Mouse (Mus musculus): ENCODE results near the gene Hsd3b7. TPM values are rescaled to one million over a fixed set of nuclear protein-coding genes. Genes with fewer than 3 reads are reported as not detected.

Hsd3b7 gene
- polyA plus RNA-seq, 1 experiment = 22.7 TPM

DNA sequence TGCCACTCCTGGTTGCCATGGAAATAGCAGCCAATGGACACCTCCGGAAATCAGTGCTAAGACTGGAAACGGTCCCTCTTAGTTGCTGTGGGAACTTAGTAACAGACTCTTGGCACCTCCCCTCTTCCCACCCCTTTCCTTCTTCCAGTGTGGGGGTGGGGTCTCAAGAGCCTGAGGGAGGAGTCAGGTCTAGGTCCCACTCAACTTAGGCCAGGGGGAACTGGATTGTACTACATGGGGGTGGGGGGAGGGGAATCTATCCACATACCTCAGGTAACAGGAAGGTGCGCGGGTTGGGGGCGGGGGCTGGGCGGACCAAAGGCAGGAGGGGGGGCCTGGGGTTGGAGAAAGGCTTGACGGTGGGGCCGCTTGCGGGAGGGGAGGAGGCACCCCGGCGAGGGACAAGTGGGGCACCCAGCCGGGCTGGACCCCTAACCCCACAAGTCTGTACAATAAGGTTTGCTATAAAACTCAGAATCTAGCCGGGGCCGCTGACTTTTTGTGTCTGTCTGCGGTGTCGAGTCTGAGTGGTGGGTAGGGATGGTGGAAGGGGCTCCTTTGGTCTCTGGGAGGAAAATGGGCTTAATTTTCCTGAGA, 31.3 kb upstream of the Hsd3b7 start:
- no peak for TF ChIP-seq CTCF (IDR thresholded peaks at IDR 0.05; ENCODE audit: extremely low read depth, insufficient read depth, insufficient read length, insufficient replicate concordance)
- TF ChIP-seq POLR2A (IDR thresholded peaks at IDR 0.05; ENCODE audit: low read depth, low read length) = no peak
- WGBS = 1% methylated on average over 16 of the region's 16 CpGs
- DNase-seq (ENCODE audit: low read depth in 1 of 2, low spot score in 2 of 2) = peak; percentile 39 to 56
- H3K27me3 ChIP-seq (ENCODE audit: control insufficient read depth, insufficient read depth, low read length) = no peaks in the 10 kb centered on the region
- H3K4me3 ChIP-seq (ENCODE audit: extremely low read depth, insufficient read depth, insufficient read length) = peak overlapping the region; percentile 95
- peak overlapping the region; percentile 93 for H3K27ac ChIP-seq (ENCODE audit: insufficient read depth, low read length)
- peaks cover 4% of the 10 kb centered on the region; the same call in 1 of the 2 replicates for H3K4me1 ChIP-seq (ENCODE audit: control insufficient read depth, insufficient read depth, insufficient read length)
- H3K36me3 ChIP-seq (ENCODE audit: control insufficient read depth, insufficient read depth, low read length) = no peaks in the 10 kb centered on the region

GRCm38 (mm10) chr7:127769651-127770038, 30.8 kb upstream of the Hsd3b7 start, which contains the start of gene Orai3:
Gene Orai3 (plus strand): TSS chr7:127769815.
- Histone ChIP-seq H3K27me3 (ENCODE audit: control insufficient read depth, insufficient read depth, low read length) (no peaks in the 10 kb centered on the region), H3K4me3 (ENCODE audit: extremely low read depth, insufficient read depth, insufficient read length) (peak within 1 kb of the TSS; percentile 95), H3K4me1 (ENCODE audit: control insufficient read depth, insufficient read depth, insufficient read length) (peaks cover 3% of the 10 kb centered on the region; the same call in 1 of the 2 replicates), H3K27ac (ENCODE audit: insufficient read depth, low read length) (peak within 1 kb of the TSS; percentile 93), H3K36me3 (ENCODE audit: control insufficient read depth, insufficient read depth, low read length) (no peaks in the 10 kb centered on the region)
- peak; percentile 56 to 87 for DNase-seq (ENCODE audit: low read depth in 1 of 2, low spot score in 2 of 2)
- peak; percentile 95 for TF ChIP-seq POLR2A (IDR thresholded peaks at IDR 0.05; ENCODE audit: low read depth, low read length)
- no peak for TF ChIP-seq CTCF (IDR thresholded peaks at IDR 0.05; ENCODE audit: extremely low read depth, insufficient read depth, insufficient read length, insufficient replicate concordance)
- under 1% methylated on average over 24 of the region's 24 CpGs for WGBS

- Histone ChIP-seq H3K36me3 (ENCODE audit: control insufficient read depth, insufficient read depth, low read length) (no peaks in the 10 kb centered on the region), H3K27ac (ENCODE audit: insufficient read depth, low read length) (peak overlapping the region; percentile 93), H3K4me3 (ENCODE audit: extremely low read depth, insufficient read depth, insufficient read length) (peak overlapping the region; percentile 95), H3K27me3 (ENCODE audit: control insufficient read depth, insufficient read depth, low read length) (no peaks in the 10 kb centered on the region), H3K4me1 (ENCODE audit: control insufficient read depth, insufficient read depth, insufficient read length) (peaks cover 3% of the 10 kb centered on the region; the same call in 1 of the 2 replicates)
- WGBS = 3% methylated on average over 27 of the region's 27 CpGs
- DNase-seq (ENCODE audit: low read depth in 1 of 2, low spot score in 2 of 2) = no peak
- no peak for TF ChIP-seq CTCF (IDR thresholded peaks at IDR 0.05; ENCODE audit: extremely low read depth, insufficient read depth, insufficient read length, insufficient replicate concordance)
- TF ChIP-seq POLR2A (IDR thresholded peaks at IDR 0.05; ENCODE audit: low read depth, low read length) = no peak
Measured at GRCm38 (mm10) chr7:127770039-127770905, 30.1 kb upstream of the Hsd3b7 start.

DNA sequence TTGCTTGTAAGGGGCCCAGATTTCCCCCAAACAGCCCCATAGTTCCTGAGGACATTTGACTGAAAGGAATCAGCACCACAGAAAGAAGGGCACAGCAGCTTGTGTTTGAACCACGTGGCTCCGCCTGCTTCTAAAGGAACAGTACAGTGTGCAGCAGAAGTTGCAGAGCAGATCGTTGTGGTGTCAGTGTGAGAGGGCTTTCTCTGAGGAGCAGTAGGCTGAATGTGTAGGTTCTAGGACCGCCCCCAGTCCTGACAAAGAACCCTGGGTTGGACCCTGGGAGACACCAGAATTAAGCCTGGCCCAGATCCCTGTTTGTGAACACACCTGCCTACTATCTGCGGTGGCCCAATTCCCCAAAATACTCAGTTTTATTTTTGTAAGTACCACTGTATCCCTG, 29.1 kb upstream of the Hsd3b7 start:
- H3K4me3 ChIP-seq (ENCODE audit: extremely low read depth, insufficient read depth, insufficient read length) = no peak overlapping the region
- no peak overlapping the region for H3K27ac ChIP-seq (ENCODE audit: insufficient read depth, low read length)
- peaks cover 3% of the 10 kb centered on the region; the same call in 1 of the 2 replicates for H3K4me1 ChIP-seq (ENCODE audit: control insufficient read depth, insufficient read depth, insufficient read length)
- H3K27me3 ChIP-seq (ENCODE audit: control insufficient read depth, insufficient read depth, low read length) = no peaks in the 10 kb centered on the region
- H3K36me3 ChIP-seq (ENCODE audit: control insufficient read depth, insufficient read depth, low read length) = no peaks in the 10 kb centered on the region
- DNase-seq (ENCODE audit: low read depth in 1 of 2, low spot score in 2 of 2) = no peak
- 56% methylated on average over 5 of the region's 5 CpGs for WGBS
- TF ChIP-seq POLR2A (IDR thresholded peaks at IDR 0.05; ENCODE audit: low read depth, low read length) (no peak), CTCF (IDR thresholded peaks at IDR 0.05; ENCODE audit: extremely low read depth, insufficient read depth, insufficient read length, insufficient replicate concordance) (no peak)

- no peak for TF ChIP-seq POLR2A (IDR thresholded peaks at IDR 0.05; ENCODE audit: low read depth, low read length)
- TF ChIP-seq CTCF (IDR thresholded peaks at IDR 0.05; ENCODE audit: extremely low read depth, insufficient read depth, insufficient read length, insufficient replicate concordance) = no peak
- Histone ChIP-seq H3K27ac (ENCODE audit: insufficient read depth, low read length) (no peak overlapping the region), H3K27me3 (ENCODE audit: control insufficient read depth, insufficient read depth, low read length) (no peaks in the 10 kb centered on the region), H3K4me3 (ENCODE audit: extremely low read depth, insufficient read depth, insufficient read length) (no peak overlapping the region), H3K36me3 (ENCODE audit: control insufficient read depth, insufficient read depth, low read length) (no peaks in the 10 kb centered on the region), H3K4me1 (ENCODE audit: control insufficient read depth, insufficient read depth, insufficient read length) (peaks cover 3% of the 10 kb centered on the region; the same call in 1 of the 2 replicates)
- 76% methylated on average over 3 of the region's 3 CpGs for WGBS
- DNase-seq (ENCODE audit: low read depth in 1 of 2, low spot score in 2 of 2) = no peak
Measured at GRCm38 (mm10) chr7:127772080-127772479, 28.3 kb upstream of the Hsd3b7 start.

DNA sequence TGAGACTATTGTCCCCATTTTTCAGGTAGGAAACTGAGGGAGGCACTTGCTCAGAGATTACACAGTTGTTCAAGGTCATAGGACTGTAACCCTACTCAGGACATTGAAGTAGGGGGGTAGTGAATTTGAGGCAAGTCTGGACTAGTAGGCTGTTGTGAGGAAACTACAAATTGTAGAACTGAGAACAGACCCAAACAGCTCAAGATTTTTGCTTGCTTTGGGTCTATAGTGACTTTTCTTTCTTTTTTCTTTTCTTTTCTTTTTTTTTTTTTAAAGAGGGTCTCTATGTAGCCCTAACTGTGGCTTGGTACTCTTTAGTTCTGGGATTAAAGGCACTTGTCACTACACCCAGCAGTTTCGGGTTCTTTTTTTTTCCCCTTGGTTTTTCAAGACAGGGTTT, 27.8 kb upstream of the Hsd3b7 start:
- H3K4me1 ChIP-seq (ENCODE audit: control insufficient read depth, insufficient read depth, insufficient read length) = peaks cover 3% of the 10 kb centered on the region; the same call in 1 of the 2 replicates
- no peak overlapping the region for H3K4me3 ChIP-seq (ENCODE audit: extremely low read depth, insufficient read depth, insufficient read length)
- no peaks in the 10 kb centered on the region for H3K27me3 ChIP-seq (ENCODE audit: control insufficient read depth, insufficient read depth, low read length)
- H3K36me3 ChIP-seq (ENCODE audit: control insufficient read depth, insufficient read depth, low read length) = no peaks in the 10 kb centered on the region
- H3K27ac ChIP-seq (ENCODE audit: insufficient read depth, low read length) = no peak overlapping the region
- no peak for DNase-seq (ENCODE audit: low read depth in 1 of 2, low spot score in 2 of 2)
- 95% methylated on average over 1 of the region's 1 CpGs for WGBS
- TF ChIP-seq CTCF (IDR thresholded peaks at IDR 0.05; ENCODE audit: extremely low read depth, insufficient read depth, insufficient read length, insufficient replicate concordance) (no peak), POLR2A (IDR thresholded peaks at IDR 0.05; ENCODE audit: low read depth, low read length) (no peak)

Measured in spleen, adult 2 months (tissue).